Mouse (Mus musculus) adrenal gland, adult 2 months (tissue): ENCODE data around the gene Zfp296. TPM values are rescaled to one million over a fixed set of nuclear protein-coding genes. Genes with fewer than 3 reads are reported as not detected.

ENCODE experiments used
- DNase-seq: peaks from one replicate; pipeline ENCODE4 v3.0.0; 2021
- polyA plus RNA-seq: library from polyadenylated mRNA; depleted of rRNA; stranded (reverse); fragments of >200 nt; gene quantifications from 2 replicates; pipeline ENCODE4 v1.2.3, GENCODE M21; 2012
- total RNA-seq, 2 experiments: library from RNA; stranded (reverse); gene quantifications; 2 replicates each; pipeline ENCODE4 v1.2.3; 2021

The Zfp296 gene
- total and polyA plus RNA-seq, 3 experiments, result 0.69 to 3.4 (median 0.98) TPM

GRCm38 (mm10) chr7:19561765-19562642 is 15.1 kb upstream of the Zfp296 start:
- peak; percentile 91 for DNase-seq

DNA sequence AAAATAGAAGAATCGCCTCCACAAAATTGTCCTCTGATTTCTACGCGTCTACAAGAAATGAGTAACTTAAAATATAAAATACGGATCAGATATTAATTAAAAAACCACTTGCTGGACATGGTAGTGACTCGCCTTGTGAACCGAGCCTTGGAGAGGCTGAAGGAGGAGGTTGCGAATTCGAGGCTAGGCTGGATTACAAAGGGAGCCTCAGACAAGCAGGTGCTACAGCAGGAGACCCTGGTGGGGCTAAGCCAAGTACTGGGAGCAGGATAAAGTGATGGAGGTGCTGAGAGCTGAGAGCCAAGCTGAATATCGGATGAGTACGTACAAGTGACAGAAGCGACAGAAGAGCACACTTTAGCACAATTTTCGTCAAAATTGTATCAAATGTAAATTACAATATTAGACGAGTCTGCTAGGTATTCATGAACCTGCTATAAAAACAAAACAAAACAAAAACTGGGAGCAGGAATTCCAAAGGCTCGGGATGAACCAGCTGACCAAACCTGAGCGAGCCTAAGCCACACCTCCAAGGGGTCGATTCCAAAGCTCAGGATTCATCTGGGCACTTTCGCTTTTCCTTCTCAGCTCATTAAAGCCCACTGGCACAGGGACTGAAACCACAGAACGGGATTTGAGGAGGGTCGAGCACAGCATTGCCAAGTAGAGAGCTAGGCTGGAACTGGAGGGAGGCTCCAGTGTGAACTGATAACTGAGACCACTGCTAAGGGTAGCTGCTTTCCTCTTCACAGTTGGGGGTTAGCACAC is 14.3 kb upstream of the Zfp296 start, which contains the start of gene Ppp1r37:
Ppp1r37 (minus strand) TSS at position 434 of the 768 bp plus-strand sequence.
- peak; percentile 37 for DNase-seq

- no peak for DNase-seq
Observed at GRCm38 (mm10) chr7:19563884-19564283, 13.2 kb upstream of the Zfp296 start.

DNA sequence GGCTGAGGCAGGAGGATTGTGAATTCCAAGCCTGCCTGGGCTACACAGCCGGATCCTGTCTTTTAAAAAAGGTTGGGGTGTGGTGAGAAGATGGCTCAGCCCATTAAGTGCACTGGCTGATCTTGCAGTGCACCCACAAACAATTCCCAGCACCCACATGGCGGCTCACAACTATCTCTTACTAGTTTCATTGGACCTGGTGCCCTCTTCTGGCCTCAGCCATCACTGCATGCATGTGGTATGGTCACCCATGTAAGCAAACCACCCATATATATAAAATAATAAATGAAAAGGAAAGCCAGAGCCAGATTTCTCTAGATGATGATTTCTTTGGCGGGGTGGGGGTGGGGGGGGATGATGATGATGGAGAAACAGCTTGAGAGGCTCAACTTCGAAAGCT is 12.6 kb upstream of the Zfp296 start:
- DNase-seq, result no peak

- no peak for DNase-seq
Observed at GRCm38 (mm10) chr7:19565803-19566202, 11.3 kb upstream of the Zfp296 start.

- DNase-seq, result no peak
Observed at GRCm38 (mm10) chr7:19567426-19567825, 9.7 kb upstream of the Zfp296 start.

DNA sequence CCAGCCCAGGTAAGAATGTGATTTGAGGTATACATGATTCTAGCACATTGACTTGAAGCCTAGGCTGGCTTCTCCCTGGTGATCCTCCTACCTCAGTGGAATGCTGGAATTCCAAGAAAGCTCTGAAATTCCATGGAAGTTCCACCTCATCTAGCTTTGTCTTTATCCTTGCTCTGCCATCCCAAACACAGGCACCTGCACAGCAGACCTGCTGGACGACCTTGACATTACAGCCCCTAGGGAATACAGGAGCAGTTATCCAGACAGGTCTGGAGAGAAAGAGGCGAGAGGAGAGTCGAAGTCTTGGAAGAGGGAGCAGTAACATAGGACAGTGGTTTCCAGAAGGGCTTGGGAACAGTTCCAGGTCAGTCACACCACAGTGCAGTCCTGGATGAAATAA is 7.4 kb upstream of the Zfp296 start:
- no peak for DNase-seq

DNA sequence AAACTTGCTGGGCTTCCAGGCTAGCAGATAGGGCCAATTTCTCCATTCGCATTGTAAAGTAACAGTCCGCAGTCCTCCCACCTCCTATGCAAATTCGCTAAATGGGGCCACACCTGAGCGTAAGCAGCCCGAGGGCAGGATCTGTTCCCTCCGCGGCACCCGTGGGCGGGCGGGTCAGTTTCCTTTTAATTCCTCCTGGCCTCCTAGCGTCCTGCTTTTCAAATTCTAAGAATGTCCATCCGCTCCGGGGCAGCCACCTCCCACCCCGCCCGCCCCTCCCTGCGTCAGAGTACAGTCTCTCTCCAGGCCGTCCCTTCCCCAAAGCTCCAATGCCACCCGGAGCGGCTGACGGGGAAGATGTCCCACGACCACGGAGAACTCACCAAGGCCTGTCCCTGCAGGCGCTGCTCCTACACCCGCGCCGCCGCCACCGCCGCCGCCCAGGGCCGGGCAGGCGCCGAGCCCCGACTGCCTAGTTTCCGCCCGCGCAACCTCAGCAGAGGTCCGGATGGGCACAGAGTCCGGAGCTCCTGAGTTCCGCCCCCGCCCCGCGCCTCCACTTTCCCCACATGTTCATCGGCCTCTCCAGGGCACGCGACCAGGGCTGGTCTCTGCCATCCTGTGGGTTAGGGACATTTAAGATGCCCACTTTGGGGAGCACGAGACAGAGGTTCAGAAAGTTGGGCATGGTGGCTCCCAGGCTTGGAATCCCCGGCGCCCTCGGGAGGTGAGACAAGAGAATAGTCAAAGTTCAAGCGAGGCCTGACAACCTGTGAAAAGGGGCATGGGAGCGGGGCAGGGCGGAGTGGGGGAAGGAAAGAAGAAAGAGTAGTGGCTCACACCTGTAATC is 3.9 kb upstream of the Zfp296 start:
- peak; percentile 91 for DNase-seq

DNA sequence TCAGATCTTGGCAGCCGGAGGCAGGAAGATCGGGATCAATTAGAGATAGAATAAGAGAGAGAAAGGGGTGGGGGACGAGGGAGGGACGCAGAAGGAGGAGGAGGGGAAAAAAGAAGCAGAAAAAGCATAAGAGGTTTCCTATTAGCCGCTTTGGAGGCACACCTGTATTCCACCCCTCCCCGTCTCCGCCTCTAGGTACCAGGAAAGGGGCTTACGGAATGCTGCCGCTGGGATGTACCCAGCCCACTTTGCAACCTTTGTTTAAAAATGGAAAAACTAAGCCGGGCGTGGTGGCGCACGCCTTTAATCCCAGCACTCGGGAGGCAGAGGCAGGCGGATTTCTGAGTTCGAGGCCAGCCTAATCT is 3.3 kb upstream of the Zfp296 start:
- DNase-seq, result no peak

DNA sequence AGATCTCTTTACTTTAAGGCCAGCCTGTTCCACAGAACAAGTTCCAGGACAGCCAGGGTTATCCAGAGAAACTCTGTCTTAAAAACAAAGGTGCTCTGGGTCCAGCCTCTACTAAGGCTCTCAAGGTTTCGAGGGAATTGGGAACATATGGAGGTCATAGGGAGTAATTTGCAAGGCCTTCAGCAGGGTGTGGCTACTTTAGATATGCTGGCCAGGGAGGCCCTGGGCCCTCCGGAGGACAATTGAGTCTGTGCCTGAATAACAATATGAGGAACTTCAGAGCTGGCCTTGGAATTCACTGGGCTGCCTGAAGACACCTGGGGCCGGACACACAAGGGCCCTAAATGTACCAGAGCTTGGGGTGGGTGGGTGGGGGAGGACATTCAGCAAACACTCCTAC is 1.5 kb upstream of the Zfp296 start:
- no peak for DNase-seq

- no peak for DNase-seq
Observed at GRCm38 (mm10) chr7:19577877-19578414, 859 bp downstream of the Zfp296 start.

DNA sequence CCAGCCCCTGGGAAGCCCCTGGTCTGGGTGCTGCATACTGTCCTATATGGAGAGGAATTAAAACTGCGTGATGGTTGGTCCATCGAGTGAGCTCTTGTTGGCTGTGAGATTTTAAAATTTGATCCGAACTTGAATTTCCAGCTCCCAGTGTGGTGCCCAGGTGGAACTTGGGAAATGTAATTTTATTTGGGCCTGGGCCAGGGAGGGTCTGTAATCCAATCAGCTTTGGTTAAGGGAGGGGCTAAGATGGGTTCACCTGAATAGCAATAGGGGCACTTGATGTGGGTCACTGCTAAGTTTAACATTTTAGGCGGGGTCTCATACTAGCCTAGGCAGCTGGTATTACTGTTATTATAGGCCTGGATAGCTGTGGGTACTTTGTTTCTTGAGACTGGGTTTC is 1.3 kb downstream of the Zfp296 start:
- no peak for DNase-seq

DNA sequence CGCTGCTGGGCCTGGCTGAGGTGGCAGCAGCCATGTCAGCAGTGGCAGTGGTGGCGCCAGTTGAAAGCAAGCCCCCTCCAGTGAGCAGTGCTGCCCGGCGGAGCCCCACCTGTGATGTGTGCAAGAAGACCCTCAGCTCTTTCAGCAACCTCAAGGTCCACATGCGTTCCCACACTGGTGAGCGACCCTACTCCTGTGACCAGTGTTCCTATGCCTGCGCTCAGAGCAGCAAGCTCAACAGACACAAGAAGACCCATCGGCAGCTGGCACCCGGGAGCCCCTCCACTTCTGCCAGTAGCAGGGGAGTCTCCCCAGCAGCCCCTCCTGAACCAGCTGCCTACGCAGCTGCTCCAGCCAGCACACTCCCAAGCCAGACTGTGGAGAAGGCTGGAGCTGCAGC is 2.7 kb downstream of the Zfp296 start:
- DNase-seq, result no peak

DNA sequence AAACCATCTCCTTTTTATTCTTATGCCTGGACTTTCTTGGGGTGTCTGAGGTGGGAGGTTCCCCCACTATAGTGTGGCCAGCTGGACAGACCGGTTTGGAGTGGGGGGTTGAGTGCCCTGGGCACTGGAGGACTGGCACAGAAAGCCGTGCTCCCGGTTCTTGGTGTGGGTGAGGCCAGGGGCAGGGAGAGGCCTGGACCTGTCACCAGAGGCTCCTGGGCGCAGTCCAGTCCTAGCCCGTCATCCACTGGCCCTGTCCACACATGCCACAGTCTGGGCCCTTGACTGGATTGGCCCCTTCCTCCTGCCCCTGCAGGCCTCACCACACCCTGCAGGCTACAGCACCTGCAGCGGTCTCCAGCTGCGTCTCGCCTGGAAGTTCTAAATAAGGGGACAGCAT is 3.5 kb downstream of the Zfp296 start:
- DNase-seq, result no peak

DNA sequence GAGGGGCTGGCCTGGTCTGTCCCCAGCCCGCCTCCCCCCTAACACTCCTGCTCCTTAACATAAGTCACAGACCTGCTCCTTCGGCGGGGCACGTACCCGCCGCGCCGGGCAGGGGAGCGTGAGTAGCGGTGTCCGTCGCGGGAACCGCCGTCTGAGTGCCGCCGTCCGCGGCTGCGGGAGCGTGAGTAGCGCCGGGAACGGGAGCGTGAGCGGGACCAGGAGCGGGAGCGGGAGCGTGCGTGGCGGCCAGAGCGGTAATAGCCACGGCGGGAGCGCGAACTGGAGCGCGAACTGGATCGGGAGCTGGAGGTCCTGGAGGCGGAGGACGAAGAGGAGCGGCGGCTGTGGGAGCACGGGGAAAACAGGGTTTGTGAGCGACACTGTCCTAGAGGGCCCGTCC is 9.2 kb downstream of the Zfp296 start:
- no peak for DNase-seq

DNA sequence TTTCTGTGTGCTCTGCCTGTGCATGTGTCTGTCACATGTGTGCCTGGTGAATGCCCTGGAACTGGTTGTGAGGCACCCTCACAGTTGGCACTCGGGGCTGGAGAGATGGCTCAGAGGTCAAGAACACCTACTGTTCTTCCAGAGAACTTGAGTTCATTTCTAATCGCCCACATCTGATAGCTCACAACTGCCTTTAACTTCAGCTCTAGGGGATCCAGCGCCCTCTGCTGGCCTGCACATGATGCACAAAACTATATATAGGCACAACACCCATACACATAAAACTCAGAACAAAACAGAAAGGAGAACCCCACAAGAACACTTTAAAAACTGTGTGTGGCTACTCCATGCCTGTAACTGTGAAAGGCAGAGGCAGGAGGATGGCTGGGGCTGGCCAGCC is 12.1 kb downstream of the Zfp296 start:
- DNase-seq, result peak; percentile 44

DNA sequence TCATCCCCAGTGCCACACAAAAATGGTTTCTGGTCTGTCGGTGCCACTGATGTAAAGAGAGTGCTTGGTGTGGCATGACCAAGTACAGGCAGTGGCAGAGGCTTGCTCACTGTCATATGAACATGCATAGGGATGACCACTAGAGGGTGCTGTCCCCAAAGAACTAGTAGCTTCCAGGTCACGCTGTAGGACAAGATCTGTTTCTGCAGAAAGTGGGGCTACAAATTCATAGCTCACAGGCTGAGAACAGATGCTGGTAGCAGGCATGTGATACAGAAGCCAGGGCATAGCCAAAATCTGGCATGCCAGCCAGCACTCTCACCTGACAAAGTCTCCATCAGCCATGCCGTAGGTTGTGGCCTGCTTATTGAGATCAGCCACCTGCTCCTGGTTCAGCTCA is 12.8 kb downstream of the Zfp296 start:
- peak; percentile 69 for DNase-seq

DNA sequence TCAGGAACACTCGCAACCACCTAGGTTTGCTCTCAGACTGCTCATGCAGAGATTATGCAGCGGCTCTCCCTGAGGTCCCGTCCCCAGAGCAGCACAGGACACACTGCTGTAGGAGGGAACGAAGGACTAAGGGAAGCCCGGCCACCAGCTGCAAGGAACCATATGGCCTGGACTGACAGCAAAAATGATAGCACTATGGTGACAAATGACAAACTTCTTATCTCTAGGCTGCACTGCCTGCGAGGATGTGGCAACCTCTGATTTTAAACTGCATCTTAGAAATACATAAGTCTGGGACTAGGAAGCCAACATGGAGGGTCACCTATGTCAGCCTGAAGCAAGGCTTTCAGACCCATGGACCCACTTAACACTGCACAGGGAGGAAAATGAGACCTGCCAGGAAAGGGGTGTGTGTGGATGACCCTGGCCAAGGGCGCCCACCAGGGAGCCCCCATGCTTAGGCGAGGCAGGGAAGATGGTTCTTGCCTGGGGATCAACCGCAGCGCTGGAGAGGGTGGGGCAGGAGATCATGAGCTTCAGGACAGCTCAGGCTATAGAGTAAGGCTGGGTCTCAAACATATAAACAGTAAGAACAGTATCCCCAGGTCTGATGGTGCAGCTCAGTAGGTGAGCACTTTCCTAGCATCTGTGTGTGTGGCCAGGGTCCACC is 16.1 kb downstream of the Zfp296 start:
- DNase-seq, result no peak

DNA sequence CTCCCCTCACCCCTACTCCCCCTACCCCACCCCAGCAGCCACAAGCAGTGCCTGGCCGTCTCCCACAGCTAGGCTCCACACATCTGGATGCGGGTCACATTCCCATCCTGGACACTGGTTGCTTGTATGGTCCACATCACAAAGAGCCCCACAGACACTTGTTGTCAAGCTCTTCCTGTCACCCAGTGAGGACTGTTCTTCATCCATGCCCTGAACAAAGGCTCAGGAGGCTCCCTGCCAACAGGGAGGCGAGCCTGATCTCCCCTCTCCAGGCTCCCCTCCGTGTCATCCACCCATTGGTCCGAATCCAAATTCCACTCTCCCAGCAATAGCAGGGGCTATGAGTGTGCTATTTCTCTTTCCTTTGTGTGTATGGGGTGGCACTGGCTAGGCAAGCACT is 23.5 kb downstream of the Zfp296 start:
- no peak for DNase-seq

- DNase-seq, result no peak
Observed at GRCm38 (mm10) chr7:19603055-19603454, 26.0 kb downstream of the Zfp296 start.

DNA sequence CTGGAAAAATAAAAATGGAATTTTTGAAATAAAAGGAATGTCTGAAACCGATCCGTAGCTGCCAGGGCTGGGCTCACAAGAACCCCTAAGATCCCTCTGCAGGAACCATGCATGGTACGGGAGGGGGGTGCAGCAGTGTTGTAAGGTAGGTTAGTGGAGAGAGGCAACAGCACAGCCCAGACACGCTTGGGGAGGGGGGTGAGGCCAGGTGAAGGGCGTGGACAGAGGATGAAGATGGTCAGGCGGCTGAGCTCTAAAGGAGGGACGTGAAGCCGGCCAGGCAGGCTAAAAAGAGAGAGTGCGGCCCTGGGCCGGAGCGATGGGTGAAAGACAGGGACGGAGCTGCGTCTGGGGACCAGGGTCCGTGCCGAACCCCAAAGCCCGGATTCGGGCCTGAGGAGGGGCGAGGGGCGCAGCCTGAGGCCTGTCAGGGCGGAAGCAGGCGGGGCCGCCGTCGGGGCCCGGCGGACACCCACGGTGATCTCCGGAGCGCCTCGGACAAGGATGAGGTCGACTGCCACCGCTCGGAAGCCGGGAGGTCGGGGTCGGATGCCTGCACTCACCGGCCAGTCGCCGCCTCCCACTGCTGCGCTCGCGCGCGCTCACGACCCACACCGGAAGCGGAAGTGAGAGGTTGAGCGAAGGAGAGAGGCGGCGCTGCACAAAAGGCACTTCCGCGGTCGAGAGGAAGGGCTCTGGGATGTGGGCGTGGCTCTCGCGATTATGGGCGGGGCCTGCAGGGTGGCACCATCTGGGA is 26.9 kb downstream of the Zfp296 start, which contains the start of gene Clasrp:
Clasrp (minus strand) TSS at position 638 of the 757 bp plus-strand sequence.
- peak; percentile 98 for DNase-seq
